ENCODE assay signal across 22 mouse cellular contexts in the genomic region with DNA sequence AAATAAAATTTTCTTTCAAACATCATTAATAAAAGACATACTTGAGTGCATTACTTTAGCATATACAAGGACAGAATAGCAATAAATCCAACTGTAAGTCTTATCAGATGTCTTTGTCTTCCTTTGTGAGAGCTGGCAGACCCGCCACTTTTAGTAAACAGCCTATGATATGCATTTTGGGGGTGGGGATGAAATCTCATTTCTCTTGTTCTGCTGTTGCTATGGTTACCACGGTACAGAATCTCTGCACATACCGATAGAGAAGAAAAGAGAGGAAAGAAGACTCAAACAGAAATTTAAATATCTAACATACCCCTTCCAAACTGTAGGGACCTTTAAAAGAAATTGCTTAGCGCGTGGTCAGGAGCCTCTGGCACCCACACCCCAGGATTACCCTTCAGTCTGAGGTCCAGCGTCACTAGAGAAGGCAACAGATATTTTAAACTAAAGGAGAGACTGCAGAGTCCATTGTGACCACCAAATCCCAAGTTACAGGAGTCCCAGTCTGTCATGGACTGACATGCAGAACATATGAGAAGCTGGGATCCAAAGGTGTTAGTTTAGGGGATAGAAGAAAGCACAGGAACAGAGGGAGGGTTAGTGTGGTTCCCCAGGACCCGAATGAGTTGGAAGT.
A peak's percentile ranks its signal among the peaks of the same experiment; 100 is the strongest.
DNase-seq lines count a peak whose midpoint lies in the region; ATAC-seq and TF ChIP-seq lines count a peak whose summit lies in the region.
"Had no signal": no experiment of that assay in that cellular context is flagged by ENCODE, and none has a peak within 500 bp of the region (broad histone marks: within the 10 kb centered on the region; RNA-seq: fewer than 3 reads in every experiment).

No protein-coding gene starts in this region.

- H3K4me3 ChIP-seq in hindbrain, embryonic 14.5 days (replicated peaks; ENCODE audit: low read length) = no peak overlapping the region
- H3K4me3 ChIP-seq in hindbrain, embryonic 11.5 days (ENCODE audit: low read depth, low read length) = no peak overlapping the region
- no peak overlapping the region for H3K4me3 ChIP-seq in forebrain, postnatal 0 days (ENCODE audit: low read depth, low read length)
- H3K4me3 ChIP-seq in midbrain, embryonic 16.5 days (ENCODE audit: low read depth, low read length) = no peak overlapping the region
- H3K4me3 ChIP-seq: embryonic facial prominence, embryonic 10.5 days; heart, embryonic 15.5 days; midbrain, embryonic 12.5 days had no signal

- H3K4me1 ChIP-seq in hindbrain, embryonic 14.5 days (replicated peaks; ENCODE audit: control insufficient read depth, insufficient read depth, low read length) = 0 out of 2 replicates have a peak, but pooled peaks cover 7% of the 10 kb centered on the region
- H3K4me1 ChIP-seq in hindbrain, embryonic 11.5 days (replicated peaks; ENCODE audit: control insufficient read depth, insufficient read depth, low read length) = no peaks in the 10 kb centered on the region
- peaks cover 9% of the 10 kb centered on the region for H3K4me1 ChIP-seq in forebrain, postnatal 0 days (ENCODE audit: insufficient read depth)
- peaks cover 17% of the 10 kb centered on the region for H3K4me1 ChIP-seq in midbrain, embryonic 16.5 days (ENCODE audit: control insufficient read depth, insufficient read depth, low read length)
- H3K4me1 ChIP-seq: embryonic facial prominence, embryonic 10.5 days; heart, embryonic 15.5 days; midbrain, embryonic 12.5 days had no signal

- DNase-seq in hindbrain, embryonic 14.5 days (ENCODE audit: low spot score) = peak; percentile 51
- no peak for DNase-seq in hindbrain, embryonic 11.5 days (ENCODE audit: low spot score)
- peak; percentile 82 for DNase-seq in brain, embryonic 14.5 days (ENCODE audit: low read depth)
- peak; percentile 70 for DNase-seq in forebrain, postnatal 0 days
- DNase-seq in adrenal gland, postnatal 25 days = no peak
- DNase-seq in lung, adult 18-20 months = no peak
- DNase-seq: adrenal gland, adult 8-10 months; cerebellum, adult 11-12 months; gastrocnemius, postnatal 10 days; heart, adult 18-20 months; kidney, adult 18-20 months; lung, embryonic 14.5 days; lung, postnatal 4 days; right cerebral cortex, postnatal 14 days; spleen, adult 18-20 months; thymus, postnatal 25 days had no signal

- no peak overlapping the region for H3K9ac ChIP-seq in hindbrain, embryonic 14.5 days
- H3K9ac ChIP-seq in hindbrain, embryonic 11.5 days (ENCODE audit: low read depth, low read length) = no peak overlapping the region
- H3K9ac ChIP-seq in forebrain, postnatal 0 days = no peak overlapping the region
- H3K9ac ChIP-seq in midbrain, embryonic 16.5 days (ENCODE audit: low read depth, low read length) = no peak overlapping the region
- H3K9ac ChIP-seq: heart, embryonic 15.5 days; lung, embryonic 14.5 days; midbrain, embryonic 12.5 days had no signal

- H3K9me3 ChIP-seq in hindbrain, embryonic 14.5 days (ENCODE audit: control insufficient read depth, low read length) = no peaks in the 10 kb centered on the region
- H3K9me3 ChIP-seq in hindbrain, embryonic 11.5 days (ENCODE audit: control insufficient read depth, low read length) = no peaks in the 10 kb centered on the region
- H3K9me3 ChIP-seq in forebrain, postnatal 0 days (ENCODE audit: low read length) = no peaks in the 10 kb centered on the region
- no peaks in the 10 kb centered on the region for H3K9me3 ChIP-seq in midbrain, embryonic 16.5 days (replicated peaks; ENCODE audit: control insufficient read depth, low read length, poor library complexity, severe bottlenecking)
- H3K9me3 ChIP-seq: embryonic facial prominence, embryonic 10.5 days; heart, embryonic 15.5 days; midbrain, embryonic 12.5 days had no signal

- H3K27ac ChIP-seq in hindbrain, embryonic 14.5 days = peak overlapping the region; percentile 40; the same call in 1 of the 2 replicates
- H3K27ac ChIP-seq in hindbrain, embryonic 11.5 days (ENCODE audit: low read depth, low read length) = no peak overlapping the region
- peak overlapping the region; percentile 59 for H3K27ac ChIP-seq in forebrain, postnatal 0 days (ENCODE audit: low read depth, low read length)
- peak overlapping the region; percentile 82 for H3K27ac ChIP-seq in midbrain, embryonic 16.5 days (ENCODE audit: low read length)
- H3K27ac ChIP-seq: embryonic facial prominence, embryonic 10.5 days; heart, embryonic 15.5 days; kidney, postnatal 0 days; midbrain, embryonic 12.5 days had no signal

- WGBS in hindbrain, embryonic 14.5 days = 51% methylated on average over 7 of the region's 7 CpGs
- 64% methylated on average over 7 of the region's 7 CpGs for WGBS in hindbrain, embryonic 11.5 days
- 48% methylated on average over 7 of the region's 7 CpGs for WGBS in forebrain, postnatal 0 days
- WGBS in midbrain, embryonic 16.5 days = 31% methylated on average over 7 of the region's 7 CpGs

- peak; percentile 69; the same call in 1 of the 2 replicates for ATAC-seq in hindbrain, embryonic 14.5 days (ENCODE audit: low FRiP score)
- no peak for ATAC-seq in hindbrain, embryonic 11.5 days (ENCODE audit: low FRiP score)
- ATAC-seq in forebrain, postnatal 0 days = peak; percentile 92
- ATAC-seq in midbrain, embryonic 16.5 days = peak; percentile 88

- H3K4me2 ChIP-seq in hindbrain, embryonic 14.5 days (replicated peaks) = 0 out of 2 replicates have a peak overlapping the region, but pooled peaks have one; percentile 6
- no peak overlapping the region for H3K4me2 ChIP-seq in hindbrain, embryonic 11.5 days (replicated peaks; ENCODE audit: low read depth, low read length)
- H3K4me2 ChIP-seq in forebrain, postnatal 0 days (ENCODE audit: low read depth) = peak overlapping the region; percentile 23; the same call in 1 of the 2 replicates
- peak overlapping the region; percentile 42 for H3K4me2 ChIP-seq in midbrain, embryonic 16.5 days (ENCODE audit: low read length)
- H3K4me2 ChIP-seq: heart, embryonic 15.5 days; liver, embryonic 11.5 days; lung, embryonic 14.5 days; midbrain, embryonic 12.5 days had no signal

- no peaks in the 10 kb centered on the region for H3K27me3 ChIP-seq in hindbrain, embryonic 14.5 days (ENCODE audit: control insufficient read depth, insufficient read depth, low read length)
- no peaks in the 10 kb centered on the region for H3K27me3 ChIP-seq in hindbrain, embryonic 11.5 days (ENCODE audit: control insufficient read depth, insufficient read depth, low read length)
- no peaks in the 10 kb centered on the region for H3K27me3 ChIP-seq in forebrain, postnatal 0 days (ENCODE audit: insufficient read depth, low read length)
- H3K27me3 ChIP-seq in midbrain, embryonic 16.5 days (ENCODE audit: control insufficient read depth, insufficient read depth, low read depth, low read length) = no peaks in the 10 kb centered on the region
- H3K27me3 ChIP-seq: heart, embryonic 15.5 days; midbrain, embryonic 12.5 days had no signal

- TF ChIP-seq POLR2A in brain, embryonic 14.5 days (IDR thresholded peaks at IDR 0.05; ENCODE audit: borderline replicate concordance, extremely low read depth, insufficient read depth, insufficient read length, poor library complexity, severe bottlenecking) = no peak

- TF ChIP-seq CTCF in brain, embryonic 14.5 days (IDR thresholded peaks at IDR 0.05; ENCODE audit: borderline replicate concordance, extremely low read depth, insufficient read depth, insufficient read length) = no peak
- TF ChIP-seq CTCF in forebrain, postnatal 0 days (IDR thresholded peaks at IDR 0.05; ENCODE audit: low read depth) = no peak

- H3K36me3 ChIP-seq in hindbrain, embryonic 14.5 days (replicated peaks; ENCODE audit: control insufficient read depth, insufficient read depth) = no peaks in the 10 kb centered on the region
- H3K36me3 ChIP-seq in hindbrain, embryonic 11.5 days (ENCODE audit: control insufficient read depth, insufficient read depth, low read length) = no peaks in the 10 kb centered on the region
- no peaks in the 10 kb centered on the region for H3K36me3 ChIP-seq in forebrain, postnatal 0 days (ENCODE audit: insufficient read depth)
- no peaks in the 10 kb centered on the region for H3K36me3 ChIP-seq in midbrain, embryonic 16.5 days (ENCODE audit: control insufficient read depth, insufficient read depth, low read length)
- H3K36me3 ChIP-seq: embryonic facial prominence, embryonic 10.5 days; heart, embryonic 15.5 days; midbrain, embryonic 12.5 days had no signal

Comparison
In these comparisons a context has a peak if more than half of its experiments do, and no peak if none do; other contexts are left out.
1. DNase-seq: peak in hindbrain, embryonic 14.5 days (single experiment), brain, embryonic 14.5 days (single experiment) and forebrain, postnatal 0 days (single experiment); none in hindbrain, embryonic 11.5 days (single experiment), adrenal gland, postnatal 25 days (single experiment) and lung, adult 18-20 months (0 of 2).